ENCODE assay signal across 10 mouse cellular contexts in genomic region chr5:131306321-131306907, GRCm38 (mm10). TPM values are rescaled to one million over a fixed set of nuclear protein-coding genes. Genes with fewer than 3 reads are reported as not detected.
DNase-seq lines count a peak whose midpoint lies in the region; ATAC-seq lines count a peak whose summit lies in the region.
"Had no signal": no experiment of that assay in that cellular context is flagged by ENCODE, and none has a peak within 500 bp of the region (broad histone marks: within the 10 kb centered on the region; RNA-seq: fewer than 3 reads in every experiment).

No protein-coding gene starts in this region.

- ATAC-seq in neural tube, embryonic 14.5 days (ENCODE audit: low read depth): no peak

- peak overlapping the region; percentile 54 for H3K4me3 ChIP-seq in neural tube, embryonic 14.5 days (ENCODE audit: low read depth, low read length)
- H3K4me3 ChIP-seq: megakaryocyte, embryonic 14.5 days had no signal

- peak overlapping the region; percentile 51 for H3K4me2 ChIP-seq in neural tube, embryonic 14.5 days (ENCODE audit: low read depth, low read length)

- H3K9ac ChIP-seq in neural tube, embryonic 14.5 days (replicated peaks; ENCODE audit: low read depth, low read length): peak overlapping the region; percentile 57

- H3K9me3 ChIP-seq in neural tube, embryonic 14.5 days (ENCODE audit: control insufficient read depth, low read length): no peaks in the 10 kb centered on the region

- no peaks in the 10 kb centered on the region for H3K36me3 ChIP-seq in neural tube, embryonic 14.5 days (ENCODE audit: control insufficient read depth, insufficient read depth, low read length)

- H3K27ac ChIP-seq in neural tube, embryonic 14.5 days (ENCODE audit: low read depth, low read length): peak overlapping the region; percentile 78

- peaks cover 7% of the 10 kb centered on the region; the same call in 1 of the 2 replicates for H3K4me1 ChIP-seq in neural tube, embryonic 14.5 days (ENCODE audit: control insufficient read depth, insufficient read depth, low read length)
- H3K4me1 ChIP-seq: megakaryocyte, embryonic 14.5 days had no signal

- under 1% methylated on average over 39 of the region's 39 CpGs for WGBS in neural tube, embryonic 14.5 days

- no peaks in the 10 kb centered on the region for H3K27me3 ChIP-seq in neural tube, embryonic 14.5 days (ENCODE audit: control insufficient read depth, insufficient read depth, low read length)

- peak; percentile 18 for DNase-seq in adrenal gland, adult 2 months
- DNase-seq in adrenal gland, adult 8-10 months: no peak
- DNase-seq in right cerebral cortex, adult 2 months (ENCODE audit: low spot score in 2 of 2): peak; percentile 23 to 24
- no peak for DNase-seq in right cerebral cortex, postnatal 14 days
- peak; percentile 10 for DNase-seq in gastrocnemius, postnatal 25 days
- DNase-seq in kidney, postnatal 14 days: peak; percentile 12
- DNase-seq in thymus, postnatal 10 days (ENCODE audit: low spot score in 2 of 2): no peak

RNA-seq across cellular contexts. Expression of gene Galnt17, which starts 1.9 kb away (rescaled TPM):
- total RNA-seq in adrenal gland, adult 2 months (2021): 1 to 10 TPM; 2.5 to 6.4 TPM
- polyA plus RNA-seq in adrenal gland, adult 2 months (2012; rRNA removed): 2.9 and 3.0 TPM in 2 replicates
- total RNA-seq in adrenal gland, adult 8-10 months (2022): 1 to 10 TPM; 5.0 to 9.1 (median 7.0) TPM
- 1 to 10 TPM; 4.4 to 8.6 TPM for total RNA-seq in gastrocnemius, postnatal 25 days (2021)
- 12.7 and 15.4 TPM in 2 replicates for polyA plus RNA-seq in neural tube, embryonic 14.5 days (2014; fragmentation: Nextera tagmentation; extraction: Ambion mirVana)
- total RNA-seq: common myeloid progenitor, adult 5-6 weeks had no signal

Comparison
In these comparisons a context has a peak if more than half of its experiments do, and no peak if none do; other contexts are left out.
1. DNase-seq: peak in adrenal gland, adult 2 months (single experiment), right cerebral cortex, adult 2 months (2 of 2), gastrocnemius, postnatal 25 days (single experiment) and kidney, postnatal 14 days (single experiment); none in adrenal gland, adult 8-10 months (single experiment), right cerebral cortex, postnatal 14 days (single experiment) and thymus, postnatal 10 days (0 of 2).